Mouse (Mus musculus) ovary, postnatal 14 days (tissue): ENCODE measurements around the gene Gprc5b.
A peak's percentile ranks its signal among the peaks of the same experiment; 100 is the strongest.

Experiments used
- DNase-seq: peaks from one replicate; pipeline ENCODE4 v3.0.0; 2022; ENCODE audit warnings: low spot score

Gprc5b gene

DNA sequence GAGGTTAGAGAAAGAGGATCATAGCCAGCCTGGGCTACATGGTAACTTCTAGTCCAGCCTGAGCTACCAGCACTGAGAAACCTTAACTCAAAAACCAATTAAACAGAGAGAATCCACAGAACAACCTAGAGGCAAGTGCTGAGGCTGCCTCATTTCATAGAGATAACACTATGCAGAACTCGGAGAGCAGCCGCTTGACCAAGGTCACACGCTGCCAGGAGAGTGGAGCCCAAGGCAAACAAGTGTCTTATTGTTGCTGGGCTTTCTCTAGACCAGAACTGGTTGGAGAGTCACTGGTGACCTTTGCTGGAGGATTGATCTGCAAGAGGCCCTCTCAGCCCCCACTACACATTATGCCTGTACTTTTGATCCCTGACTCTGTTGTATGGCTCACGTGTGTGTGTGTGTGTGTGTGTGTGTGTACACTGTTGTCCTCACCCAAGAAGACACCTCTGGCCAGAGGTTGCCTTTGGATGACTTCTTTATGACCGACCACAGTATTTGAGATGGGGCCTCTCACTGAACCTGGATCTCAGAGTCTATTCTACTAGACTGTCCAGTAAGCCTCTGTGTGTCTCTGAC is 5.6 kb downstream of the Gprc5b start:
- no peak for DNase-seq

GRCm38 (mm10) chr7:118986369-118986768 is 8.6 kb downstream of the Gprc5b start:
- DNase-seq = no peak

GRCm38 (mm10) chr7:118985786-118986185 is 9.2 kb downstream of the Gprc5b start:
- no peak for DNase-seq

DNA sequence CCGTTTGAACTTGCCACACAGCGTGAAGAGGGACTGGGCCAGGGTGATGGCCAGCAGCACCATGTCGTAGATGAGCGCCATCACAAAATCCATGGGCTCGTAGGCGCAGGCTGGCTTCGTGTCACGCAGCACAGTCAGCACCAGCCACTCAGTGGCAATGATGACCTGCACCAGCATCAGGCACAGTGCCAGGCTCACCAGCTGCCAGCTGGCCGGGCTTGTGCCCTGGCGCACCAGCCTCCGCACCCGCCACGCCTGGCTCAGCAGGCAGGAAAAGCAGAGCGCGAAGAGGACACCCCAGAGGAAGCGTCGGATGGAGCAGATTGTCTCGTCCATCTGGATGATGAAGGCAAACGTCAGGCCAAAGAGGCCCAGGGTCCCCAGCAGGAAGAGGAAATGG is 11.1 kb downstream of the Gprc5b start:
- peak; percentile 50 for DNase-seq

DNA sequence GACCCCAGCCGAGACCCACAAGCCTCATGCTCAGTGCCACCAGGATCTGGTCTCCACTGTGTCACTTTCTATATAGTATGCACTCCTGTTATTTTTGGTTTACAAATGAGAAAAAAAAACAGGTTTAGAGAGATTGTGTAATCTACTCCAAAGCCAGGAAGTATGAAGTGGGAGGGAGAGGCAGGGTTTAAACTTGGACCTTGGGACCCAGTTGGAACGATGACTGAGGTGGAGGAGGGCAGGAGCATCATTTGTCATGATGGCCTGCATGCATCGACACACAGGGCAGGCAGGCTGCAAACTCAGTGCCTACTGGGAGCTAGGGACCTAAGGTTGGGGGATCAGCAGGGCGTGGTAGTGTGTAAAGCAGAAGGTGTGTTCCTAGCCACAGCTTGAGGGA is 12.4 kb downstream of the Gprc5b start:
- no peak for DNase-seq

GRCm38 (mm10) chr7:118981831-118982230 is 13.2 kb downstream of the Gprc5b start:
- DNase-seq = no peak

DNA sequence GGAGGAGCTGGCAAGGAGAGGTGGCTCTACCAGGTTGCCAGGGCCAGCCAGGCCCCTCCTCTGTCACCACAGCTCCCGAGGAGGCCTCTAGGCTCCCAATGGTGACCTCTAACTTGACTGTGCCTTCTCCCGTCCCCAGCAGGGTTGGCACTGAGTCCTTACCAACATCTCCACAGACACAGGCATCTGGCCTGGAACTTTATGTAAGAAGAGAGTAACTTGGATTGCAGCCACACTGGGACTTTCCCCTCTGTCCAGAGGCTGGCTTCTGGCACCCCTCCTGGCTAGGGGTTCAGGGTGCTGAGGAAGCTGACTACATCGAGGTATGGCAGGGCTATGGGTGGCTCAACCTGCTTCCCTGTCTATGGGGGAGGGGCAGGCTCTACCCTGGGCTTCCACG is 13.7 kb downstream of the Gprc5b start:
- no peak for DNase-seq

- DNase-seq = no peak
Measured at GRCm38 (mm10) chr7:118979708-118980107, 15.3 kb downstream of the Gprc5b start.

- DNase-seq = no peak
Measured at GRCm38 (mm10) chr7:118979121-118979520, 15.9 kb downstream of the Gprc5b start.

DNA sequence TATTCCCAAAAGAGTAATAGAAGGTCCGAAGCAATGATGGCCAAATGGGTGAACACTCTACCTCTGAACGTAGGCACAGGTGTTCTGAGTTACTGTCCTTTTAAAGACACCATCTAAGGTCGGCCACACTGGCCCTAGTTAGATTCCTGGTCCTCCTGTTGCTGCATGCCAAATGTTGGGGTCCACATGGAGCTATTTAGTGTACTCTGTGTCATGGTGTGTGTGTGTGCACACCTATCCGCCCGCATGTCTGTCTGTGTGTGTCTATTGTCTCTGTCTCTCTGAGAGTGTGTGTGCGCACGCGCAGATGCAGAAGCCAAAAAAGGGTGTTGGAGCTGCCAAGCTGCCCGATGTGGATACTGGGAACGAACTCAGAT is 17.9 kb downstream of the Gprc5b start:
- no peak for DNase-seq

DNA sequence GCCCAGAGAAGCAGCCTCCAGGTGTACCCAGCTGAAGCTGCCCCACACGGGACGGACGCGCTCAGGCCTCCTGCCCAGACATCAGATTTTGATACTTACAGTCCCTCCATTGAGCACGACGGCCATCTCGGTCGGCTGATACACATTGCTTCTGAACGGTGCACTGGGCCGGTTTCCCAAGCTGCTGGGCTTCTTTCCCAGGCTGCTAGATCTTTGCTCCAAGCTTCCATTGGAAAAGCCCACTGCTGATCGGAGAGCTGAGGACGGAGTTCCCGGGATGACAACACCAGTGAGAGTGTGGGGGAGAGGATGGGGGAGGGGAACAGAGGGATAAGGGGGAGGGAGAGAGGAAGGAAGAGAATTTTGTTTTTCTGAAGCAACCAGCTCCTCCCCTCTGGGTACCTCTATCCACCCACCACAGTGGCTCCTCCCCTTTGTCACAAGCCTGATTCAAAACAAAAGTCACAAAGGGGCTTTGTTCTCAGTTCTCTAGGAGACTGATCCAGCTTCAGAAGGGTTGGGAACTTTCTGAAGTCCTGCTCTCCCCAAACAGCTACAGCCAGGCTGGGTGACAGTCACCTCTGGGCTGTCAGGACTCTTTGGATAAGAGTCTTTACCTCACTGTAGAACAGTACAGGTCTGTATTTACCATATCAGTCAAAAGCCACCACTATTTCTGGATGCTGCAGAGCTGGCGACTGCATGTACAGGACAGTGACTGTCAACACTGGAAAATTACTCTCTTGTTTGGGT is 18.4 kb downstream of the Gprc5b start:
- peak; percentile 27 for DNase-seq

DNA sequence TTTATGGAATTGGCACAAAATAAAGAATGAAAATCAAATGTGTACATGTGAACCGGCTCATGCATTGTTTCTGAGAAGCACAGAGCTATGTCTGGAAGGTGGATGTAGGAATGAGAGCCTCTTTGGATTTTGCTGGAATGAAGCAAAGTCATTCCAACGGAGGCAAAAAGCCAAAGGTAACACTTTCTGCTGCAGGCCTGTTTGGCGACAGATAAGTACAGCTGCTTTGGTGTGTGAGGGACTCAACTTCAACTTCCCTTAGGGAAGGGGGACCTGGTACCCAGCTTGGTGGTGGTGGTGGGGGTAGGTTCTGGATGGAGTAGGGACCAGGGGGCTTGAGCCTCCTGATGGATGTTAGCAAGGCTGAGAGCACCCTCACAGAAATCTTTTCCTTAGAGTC is 19.2 kb downstream of the Gprc5b start:
- DNase-seq = no peak

- no peak for DNase-seq
Measured at GRCm38 (mm10) chr7:118973377-118973776, 21.6 kb downstream of the Gprc5b start.

- DNase-seq = no peak
Measured at GRCm38 (mm10) chr7:118972306-118972705, 22.7 kb downstream of the Gprc5b start.

- DNase-seq = no peak
Measured at GRCm38 (mm10) chr7:118971499-118971898, 23.5 kb downstream of the Gprc5b start.

GRCm38 (mm10) chr7:118968870-118969269 is 26.1 kb downstream of the Gprc5b start:
- DNase-seq = no peak

DNA sequence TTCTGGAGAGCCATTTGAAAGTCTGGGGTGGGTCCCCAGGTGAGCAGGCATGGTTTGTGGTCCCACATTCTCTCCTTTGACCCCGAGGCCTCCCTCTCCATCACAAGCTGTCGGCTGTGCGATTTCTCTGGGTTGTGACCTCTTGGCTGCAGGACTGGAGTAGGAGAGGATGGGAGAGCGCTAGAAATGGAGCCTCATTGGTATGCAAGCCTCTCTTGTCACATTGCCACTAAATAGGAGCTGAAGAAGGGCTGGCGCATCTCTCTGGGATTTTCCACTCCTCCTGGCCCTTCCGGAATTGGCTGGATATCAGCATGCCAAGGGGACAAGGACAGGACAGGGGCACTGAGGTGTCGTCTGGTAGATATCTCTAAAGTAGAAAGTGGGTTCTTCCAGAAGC is 29.8 kb downstream of the Gprc5b start:
- no peak for DNase-seq

DNA sequence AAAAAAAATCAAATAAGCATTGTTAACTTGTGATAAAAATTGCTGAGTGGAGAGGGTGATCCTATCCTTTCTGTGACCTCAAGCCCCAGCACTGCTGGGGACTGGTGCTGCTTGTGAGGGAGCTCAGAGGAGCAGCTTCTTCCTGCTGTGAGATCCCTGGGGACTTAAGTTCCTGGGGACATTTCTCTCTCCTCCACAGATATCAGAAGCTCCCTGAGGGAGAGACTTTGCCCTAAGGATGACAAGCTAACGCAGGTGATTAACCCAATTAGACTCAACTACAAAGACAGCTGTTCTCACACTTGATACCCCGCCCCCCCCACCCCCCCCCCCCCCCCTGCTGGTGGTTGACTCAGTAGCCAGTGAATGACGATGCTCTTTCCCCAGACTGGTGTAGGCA is 30.2 kb downstream of the Gprc5b start:
- no peak for DNase-seq

DNA sequence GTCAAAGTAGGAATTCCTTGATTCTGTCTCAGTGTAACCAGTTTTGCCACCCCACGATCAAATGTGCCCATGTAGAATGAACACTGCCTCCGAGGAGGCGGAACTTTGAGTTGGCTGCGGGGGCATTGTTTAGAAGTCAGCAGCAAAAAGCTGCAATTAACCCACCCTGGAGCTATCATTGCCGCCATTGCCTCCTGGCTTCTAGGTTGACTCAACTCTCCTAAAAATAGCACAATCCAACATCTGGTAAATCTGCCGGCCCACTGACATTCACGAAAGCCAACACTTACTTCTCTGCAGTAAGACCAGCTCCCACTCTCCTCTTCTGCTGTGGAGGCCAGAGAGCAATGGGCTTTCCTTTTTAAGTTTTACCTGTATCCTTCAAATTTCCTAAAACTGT is 35.8 kb downstream of the Gprc5b start:
- no peak for DNase-seq

DNA sequence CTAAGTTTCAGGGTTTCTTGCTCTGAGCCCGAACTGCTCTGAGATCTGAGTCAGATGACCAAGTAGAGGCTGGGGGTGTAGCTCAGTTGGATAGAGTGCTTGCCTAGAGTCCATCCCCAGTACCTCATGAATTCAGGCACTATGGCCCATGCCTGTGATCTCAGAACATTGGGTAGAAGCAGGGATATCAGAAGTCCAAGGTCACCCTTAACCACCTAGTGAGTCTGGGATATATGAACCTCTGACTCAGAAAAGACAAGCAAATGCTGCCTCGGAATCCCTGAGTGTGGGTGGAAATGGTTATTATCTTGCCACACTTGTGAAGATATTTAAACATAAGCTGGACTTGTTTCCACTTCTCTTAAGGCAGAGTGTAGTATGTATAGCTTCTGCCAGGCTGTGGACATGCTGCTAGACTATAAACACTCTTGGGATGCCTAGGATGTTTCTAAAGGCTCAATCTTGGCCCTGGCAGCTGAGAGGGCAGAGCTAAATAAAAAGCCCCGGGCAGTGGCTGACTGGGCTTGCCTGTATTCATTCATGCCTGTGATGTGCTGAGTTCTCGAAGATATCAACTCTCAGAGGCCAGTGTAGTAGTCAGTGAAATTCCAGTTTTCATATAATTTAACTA is 38.3 kb downstream of the Gprc5b start:
- DNase-seq = no peak

DNA sequence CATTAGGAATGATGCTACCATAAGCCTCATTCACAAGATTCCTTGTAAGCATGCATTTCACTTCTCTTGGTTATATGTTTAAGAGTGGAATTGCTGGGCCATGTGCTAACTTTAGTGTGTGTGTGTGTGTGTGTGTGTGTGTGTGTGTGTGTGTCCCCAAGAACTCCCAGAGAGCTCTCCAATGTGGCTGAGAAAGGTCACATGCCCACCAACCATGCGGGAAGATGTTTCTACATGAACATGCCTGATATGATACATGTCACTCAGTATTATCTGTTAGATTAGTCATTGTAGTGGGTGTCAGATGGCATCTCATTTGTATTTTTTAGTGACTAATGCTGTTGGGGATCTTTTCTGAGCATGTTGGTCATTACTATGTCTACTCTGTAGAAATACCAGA is 40.0 kb downstream of the Gprc5b start:
- DNase-seq = no peak

- DNase-seq = no peak
Measured at GRCm38 (mm10) chr7:118953626-118954282, 41.3 kb downstream of the Gprc5b start.

- no peak for DNase-seq
Measured at GRCm38 (mm10) chr7:118949749-118950148, 45.3 kb downstream of the Gprc5b start.
